Mouse (Mus musculus) erythroblast, embryonic 14.5 days (primary cell): ENCODE measurements around the gene Kctd17.

Experiments
- GATA1 ChIP-seq: IDR thresholded peaks from 2 replicates; pipeline ENCODE4 v1.6.1; 2012; ENCODE audit warnings: low read length, inconsistent platforms, mixed read lengths
- TAL1 ChIP-seq: IDR thresholded peaks from 3 replicates; pipeline ENCODE4 v1.6.1; 2012; ENCODE audit warnings: low read length, inconsistent platforms, mixed read lengths

DNA sequence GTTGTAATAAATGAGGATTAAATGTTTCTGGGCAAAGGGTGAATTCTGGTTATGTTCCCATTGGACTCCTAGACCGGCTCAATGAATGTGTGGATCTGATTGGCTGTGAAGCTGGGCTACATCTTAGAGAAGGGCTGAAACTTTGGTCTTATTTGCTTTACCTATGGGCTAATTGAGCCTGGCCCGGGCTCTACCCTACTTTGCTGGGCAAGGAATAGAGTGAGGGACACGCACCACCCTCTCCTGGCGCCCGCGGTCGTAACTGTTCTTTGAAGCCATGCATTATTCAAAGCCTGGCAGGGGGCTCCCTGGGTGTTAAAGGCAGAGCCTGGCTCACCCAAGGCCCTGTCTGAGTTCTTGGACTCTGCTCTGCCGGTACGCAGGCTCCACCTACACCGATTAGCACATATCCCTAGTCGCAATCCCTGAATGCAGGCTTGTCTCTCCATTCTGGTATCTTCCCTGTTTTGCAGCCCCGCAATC lies 18.8 kb upstream of the Kctd17 start:
- TF ChIP-seq GATA1 = no peak
- TF ChIP-seq TAL1 = no peak
